Mouse (Mus musculus) midbrain, embryonic 14.5 days (tissue): ENCODE measurements around the gene Zfp365. TPM values are rescaled to one million over a fixed set of nuclear protein-coding genes. Genes with fewer than 3 reads are reported as not detected.

Source experiments
- ATAC-seq: fragments of 200-750 bp; cut with Nextera tagmentation; 2 replicates; pipeline ENCODE4 v1.8.0; 2017; ENCODE audit warnings: moderate number of reproducible peaks, moderate library complexity; ENCODE audit not compliant: low FRiP score, low TSS enrichment
- DNase-seq: peaks from one replicate; pipeline ENCODE4 v3.0.0-alpha.2; 2015
- H3K27ac ChIP-seq: fragments of 300-500 bp; sonication (generic); replicated peaks from 2 replicates; pipeline ENCODE4 v1.5.1; 2014; ENCODE audit warnings: mild to moderate bottlenecking, low read depth, low read length, moderate library complexity
- H3K27me3 ChIP-seq: fragments of 300-500 bp; sonication (generic); 2 replicates; pipeline ENCODE4 v1.6.1; 2014; ENCODE audit warnings: low read length, control low read depth, mixed read lengths; ENCODE audit not compliant: control insufficient read depth, insufficient read depth
- H3K36me3 ChIP-seq: fragments of 300-500 bp; sonication (generic); 2 replicates; pipeline ENCODE4 v1.6.1; 2014; ENCODE audit warnings: low read length, control low read depth; ENCODE audit not compliant: control insufficient read depth, insufficient read depth
- H3K4me1 ChIP-seq: fragments of 300-500 bp; sonication (generic); 2 replicates; pipeline ENCODE4 v1.6.1; 2014; ENCODE audit warnings: mild to moderate bottlenecking, antibody characterized with exemption, low read length, control low read depth; ENCODE audit not compliant: control insufficient read depth, insufficient read depth
- H3K4me2 ChIP-seq: fragments of 300-500 bp; sonication (generic); 2 replicates; pipeline ENCODE4 v1.6.1; 2014; ENCODE audit warnings: mild to moderate bottlenecking, low read length, moderate library complexity
- H3K4me3 ChIP-seq: fragments of 300-500 bp; sonication (generic); replicated peaks from 2 replicates; pipeline ENCODE4 v1.5.1; 2014; ENCODE audit warnings: low read depth, low read length
- H3K9ac ChIP-seq: fragments of 300-500 bp; sonication (generic); replicated peaks from 2 replicates; pipeline ENCODE4 v1.6.1; 2014; ENCODE audit warnings: mild to moderate bottlenecking, low read length, moderate library complexity
- H3K9me3 ChIP-seq: fragments of 300-500 bp; sonication (generic); 2 replicates; pipeline ENCODE4 v1.6.1; 2016; ENCODE audit warnings: low read length, control low read depth, mixed read lengths; ENCODE audit not compliant: control insufficient read depth
- WGBS: fragments of 180-500 bp; shearing (Covaris S2); extraction: QIAGEN DNeasy Blood & Tissue Kit; methylation state at CpG from one replicate; pipeline ENCODE4 v1.1.7; 2014; 5-methylcytosine and 5-hydroxymethylcytosine counted together
- polyA plus RNA-seq: library from polyadenylated mRNA; unstranded; fragments of >200 nt; fragmentation: Nextera tagmentation; extraction: Ambion mirVana; gene quantifications from 2 replicates; pipeline ENCODE4 v1.2.1, GENCODE M21; 2014

Gene Zfp365
- polyA plus RNA-seq, 1 experiment from 2014 or later = 3.5 TPM

GRCm38 (mm10) chr10:67911447-67912336 lies 770 bp downstream of the Zfp365 start:
- 0 out of 2 replicates have a peak overlapping the region, but pooled peaks have one; percentile 55 for H3K27ac ChIP-seq
- H3K4me1 ChIP-seq = no peaks in the 10 kb centered on the region
- no peaks in the 10 kb centered on the region for H3K36me3 ChIP-seq
- H3K9ac ChIP-seq = peak overlapping the region; percentile 66
- 20% methylated on average over 33 of the region's 33 CpGs for WGBS
- H3K9me3 ChIP-seq = no peaks in the 10 kb centered on the region; the same call in 1 of the 2 replicates
- H3K27me3 ChIP-seq = 0 out of 2 replicates have a peak, but pooled peaks cover 11% of the 10 kb centered on the region
- ATAC-seq (peak; percentile 64), DNase-seq (peak; percentile 41)
- peak overlapping the region; percentile 85 for H3K4me2 ChIP-seq
- H3K4me3 ChIP-seq = peak overlapping the region; percentile 72

- H3K27me3 ChIP-seq = peaks cover 13% of the 10 kb centered on the region; the same call in 1 of the 2 replicates
- H3K9me3 ChIP-seq = no peaks in the 10 kb centered on the region; the same call in 1 of the 2 replicates
- no peak overlapping the region for H3K9ac ChIP-seq
- WGBS = 94% methylated on average over 4 of the region's 4 CpGs
- DNase-seq = no peak
- no peak overlapping the region for H3K4me2 ChIP-seq
- H3K36me3 ChIP-seq = no peaks in the 10 kb centered on the region
- ATAC-seq = no peak
- no peak overlapping the region for H3K4me3 ChIP-seq
- H3K4me1 ChIP-seq = no peaks in the 10 kb centered on the region
- H3K27ac ChIP-seq = no peak overlapping the region
These were observed 4.5 kb downstream of the Zfp365 start for GRCm38 (mm10) chr10:67907931-67908330.

- H3K4me3 ChIP-seq = no peak overlapping the region
- ATAC-seq = no peak
- WGBS = 90% methylated on average over 2 of the region's 2 CpGs
- H3K9ac ChIP-seq = no peak overlapping the region
- H3K27ac ChIP-seq = no peak overlapping the region
- H3K4me1 ChIP-seq = no peaks in the 10 kb centered on the region
- peaks cover 7% of the 10 kb centered on the region; the same call in 1 of the 2 replicates for H3K27me3 ChIP-seq
- no peaks in the 10 kb centered on the region for H3K36me3 ChIP-seq
- DNase-seq = no peak
- H3K4me2 ChIP-seq = no peak overlapping the region
- no peaks in the 10 kb centered on the region; the same call in 1 of the 2 replicates for H3K9me3 ChIP-seq
These were observed 5.5 kb downstream of the Zfp365 start for GRCm38 (mm10) chr10:67906926-67907325.

GRCm38 (mm10) chr10:67906063-67906462 lies 6.4 kb downstream of the Zfp365 start:
- no peaks in the 10 kb centered on the region for H3K36me3 ChIP-seq
- 80% methylated on average over 4 of the region's 4 CpGs for WGBS
- H3K9me3 ChIP-seq = no peaks in the 10 kb centered on the region; the same call in 1 of the 2 replicates
- no peaks in the 10 kb centered on the region for H3K4me1 ChIP-seq
- peaks cover 5% of the 10 kb centered on the region; the same call in 1 of the 2 replicates for H3K27me3 ChIP-seq
- ATAC-seq (no peak), DNase-seq (no peak)
- H3K4me3 ChIP-seq = no peak overlapping the region
- H3K9ac ChIP-seq = no peak overlapping the region
- no peak overlapping the region for H3K4me2 ChIP-seq
- H3K27ac ChIP-seq = no peak overlapping the region

GRCm38 (mm10) chr10:67903387-67903786 lies 9.1 kb downstream of the Zfp365 start:
- H3K4me2 ChIP-seq = no peak overlapping the region
- no peak overlapping the region for H3K27ac ChIP-seq
- no peaks in the 10 kb centered on the region for H3K4me1 ChIP-seq
- ATAC-seq (no peak), DNase-seq (no peak)
- WGBS = 79% methylated on average over 7 of the region's 7 CpGs
- peaks cover 5% of the 10 kb centered on the region; the same call in 1 of the 2 replicates for H3K27me3 ChIP-seq
- no peaks in the 10 kb centered on the region; the same call in 1 of the 2 replicates for H3K9me3 ChIP-seq
- H3K4me3 ChIP-seq = no peak overlapping the region
- no peaks in the 10 kb centered on the region for H3K36me3 ChIP-seq
- H3K9ac ChIP-seq = no peak overlapping the region

- WGBS = 7% methylated on average over 5 of the region's 5 CpGs
- Histone ChIP-seq H3K36me3 (no peaks in the 10 kb centered on the region), H3K4me3 (no peak overlapping the region), H3K27me3 (peaks cover 9% of the 10 kb centered on the region; the same call in 1 of the 2 replicates), H3K4me2 (no peak overlapping the region), H3K27ac (no peak overlapping the region), H3K9ac (no peak overlapping the region), H3K9me3 (no peaks in the 10 kb centered on the region), H3K4me1 (no peaks in the 10 kb centered on the region)
- no peak; the same call in 1 of the 2 replicates for ATAC-seq
- DNase-seq = peak; percentile 60
These were observed 11.3 kb downstream of the Zfp365 start for GRCm38 (mm10) chr10:67901179-67901578.

- Histone ChIP-seq H3K9me3 (no peaks in the 10 kb centered on the region), H3K4me2 (no peak overlapping the region), H3K4me3 (no peak overlapping the region), H3K4me1 (peaks cover under 1% of the 10 kb centered on the region; the same call in 1 of the 2 replicates), H3K36me3 (no peaks in the 10 kb centered on the region), H3K27me3 (0 out of 2 replicates have a peak, but pooled peaks cover 4% of the 10 kb centered on the region), H3K27ac (no peak overlapping the region), H3K9ac (no peak overlapping the region)
- DNase-seq (no peak), ATAC-seq (no peak)
- 66% methylated on average over 4 of the region's 4 CpGs for WGBS
These were observed 13.3 kb downstream of the Zfp365 start for GRCm38 (mm10) chr10:67898949-67899675.

- Histone ChIP-seq H3K9ac (no peak overlapping the region), H3K36me3 (no peaks in the 10 kb centered on the region), H3K4me2 (no peak overlapping the region), H3K27ac (no peak overlapping the region), H3K9me3 (no peaks in the 10 kb centered on the region), H3K4me1 (peaks cover 7% of the 10 kb centered on the region; the same call in 1 of the 2 replicates), H3K4me3 (no peak overlapping the region), H3K27me3 (0 out of 2 replicates have a peak, but pooled peaks cover 4% of the 10 kb centered on the region)
- ATAC-seq (no peak), DNase-seq (no peak)
- 85% methylated on average over 9 of the region's 9 CpGs for WGBS
These were observed 14.0 kb downstream of the Zfp365 start for GRCm38 (mm10) chr10:67898355-67898935.
